Comparison of ENCODE assay signal across 8 mouse cellular contexts in the genomic region with DNA sequence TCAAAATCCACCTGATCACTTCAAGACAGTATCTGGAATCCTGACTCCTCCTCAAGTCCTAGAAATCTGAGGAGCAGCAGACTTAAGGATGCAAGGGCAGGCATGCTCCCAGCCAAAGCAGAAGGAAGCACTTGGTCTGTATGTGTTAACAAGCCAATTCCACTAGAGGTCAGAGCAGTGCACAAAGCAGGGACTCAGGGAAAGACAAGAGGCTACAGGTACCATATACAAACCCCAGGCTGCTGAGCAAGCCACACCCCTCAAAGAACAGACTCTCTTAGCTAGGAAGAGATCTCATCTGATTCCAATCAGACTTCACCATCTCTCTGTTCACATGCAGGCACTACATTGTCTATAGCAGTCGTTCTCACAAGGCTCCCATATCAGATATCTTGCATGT.
DNase-seq lines count a peak whose midpoint lies in the region; ATAC-seq and TF ChIP-seq lines count a peak whose summit lies in the region.

No protein-coding gene starts in this region.

- H3K27ac ChIP-seq in forebrain, embryonic 12.5 days = no peak overlapping the region
- H3K27ac ChIP-seq in forebrain, embryonic 11.5 days (ENCODE audit: low read depth, low read length) = no peak overlapping the region
- H3K27ac ChIP-seq in layer of hippocampus, adult 2 months = no peak overlapping the region
- H3K27ac ChIP-seq in stomach, embryonic 14.5 days (ENCODE audit: low read length) = no peak overlapping the region

- no peak for DNase-seq in forebrain, embryonic 11.5 days (ENCODE audit: low spot score)
- DNase-seq in cerebellum, postnatal 10 days = peak; percentile 71 to 72
- DNase-seq in layer of hippocampus, adult 2 months (ENCODE audit: low spot score in 2 of 2) = peak; percentile 6 to 30
- peak; percentile 34 for DNase-seq in lung, postnatal 25 days (ENCODE audit: low spot score)

- H3K4me3 ChIP-seq in forebrain, embryonic 12.5 days (replicated peaks) = no peak overlapping the region
- no peak overlapping the region for H3K4me3 ChIP-seq in forebrain, embryonic 11.5 days (ENCODE audit: low read depth, low read length)
- no peak overlapping the region for H3K4me3 ChIP-seq in E14TG2a.4 (replicated peaks; ENCODE audit: low read length)
- no peak overlapping the region for H3K4me3 ChIP-seq in layer of hippocampus, adult 2 months
- no peak overlapping the region for H3K4me3 ChIP-seq in stomach, embryonic 14.5 days (ENCODE audit: low read depth, low read length)

- 45% methylated on average over 1 of the region's 1 CpGs for WGBS in forebrain, embryonic 12.5 days
- 41% methylated on average over 1 of the region's 1 CpGs for WGBS in forebrain, embryonic 11.5 days
- WGBS in stomach, embryonic 14.5 days = 42% methylated on average over 1 of the region's 1 CpGs

- no peak overlapping the region for H3K4me2 ChIP-seq in forebrain, embryonic 12.5 days
- H3K4me2 ChIP-seq in forebrain, embryonic 11.5 days (ENCODE audit: low read depth, low read length, severe bottlenecking) = no peak overlapping the region
- no peak overlapping the region for H3K4me2 ChIP-seq in stomach, embryonic 14.5 days (replicated peaks; ENCODE audit: low read depth, low read length)

- no peaks in the 10 kb centered on the region for H3K9me3 ChIP-seq in forebrain, embryonic 12.5 days
- H3K9me3 ChIP-seq in forebrain, embryonic 11.5 days (ENCODE audit: control insufficient read depth, low read length) = no peaks in the 10 kb centered on the region
- no peaks in the 10 kb centered on the region for H3K9me3 ChIP-seq in E14TG2a.4 (ENCODE audit: low read length)
- H3K9me3 ChIP-seq in stomach, embryonic 14.5 days (ENCODE audit: control insufficient read depth, low read depth, low read length) = no peaks in the 10 kb centered on the region

- H3K4me1 ChIP-seq in forebrain, embryonic 12.5 days = no peaks in the 10 kb centered on the region
- no peaks in the 10 kb centered on the region for H3K4me1 ChIP-seq in forebrain, embryonic 11.5 days (replicated peaks; ENCODE audit: control insufficient read depth, insufficient read depth, low read length)
- H3K4me1 ChIP-seq in E14TG2a.4 (replicated peaks; ENCODE audit: low read depth, low read length) = peaks cover 8% of the 10 kb centered on the region
- no peaks in the 10 kb centered on the region for H3K4me1 ChIP-seq in stomach, embryonic 14.5 days (ENCODE audit: control insufficient read depth, insufficient read depth, low read length)

- no peak overlapping the region for H3K9ac ChIP-seq in forebrain, embryonic 12.5 days
- no peak overlapping the region for H3K9ac ChIP-seq in forebrain, embryonic 11.5 days (ENCODE audit: low read length)
- H3K9ac ChIP-seq in stomach, embryonic 14.5 days (replicated peaks; ENCODE audit: low read depth, low read length) = no peak overlapping the region

- peak; percentile 51 for TF ChIP-seq CTCF in E14TG2a.4 (conservative IDR thresholded peaks at IDR 0.05; ENCODE audit: low read length)
- TF ChIP-seq CTCF in layer of hippocampus, adult 2 months (conservative IDR thresholded peaks at IDR 0.05) = peak; percentile 83

- H3K36me3 ChIP-seq in forebrain, embryonic 12.5 days (replicated peaks) = no peaks in the 10 kb centered on the region
- no peaks in the 10 kb centered on the region for H3K36me3 ChIP-seq in forebrain, embryonic 11.5 days (ENCODE audit: control insufficient read depth, insufficient read depth, low read length)
- H3K36me3 ChIP-seq in E14TG2a.4 (ENCODE audit: insufficient read depth, low read length) = no peaks in the 10 kb centered on the region
- H3K36me3 ChIP-seq in stomach, embryonic 14.5 days (ENCODE audit: control insufficient read depth, insufficient read depth, low read length) = no peaks in the 10 kb centered on the region

- peak; percentile 74; the same call in 1 of the 2 replicates for ATAC-seq in forebrain, embryonic 12.5 days (ENCODE audit: low FRiP score)
- ATAC-seq in forebrain, embryonic 11.5 days (replicated peaks; ENCODE audit: low FRiP score) = no peak
- peak; percentile 89 to 96 for ATAC-seq in hematopoietic stem cell, adult 5-6 weeks (replicated peaks in 1 of 2; ENCODE audit: insufficient read depth in 1 of 2, low FRiP score in 2 of 2, low TSS enrichment in 1 of 2, low read depth in 1 of 2, poor library complexity in 2 of 2, severe bottlenecking in 2 of 2)
- ATAC-seq in stomach, embryonic 14.5 days (ENCODE audit: insufficient number of reproducible peaks, insufficient read depth, low FRiP score, low read depth) = 0 out of 2 replicates have a peak, but pooled peaks have one; percentile 49

- no peaks in the 10 kb centered on the region for H3K27me3 ChIP-seq in forebrain, embryonic 12.5 days
- no peaks in the 10 kb centered on the region for H3K27me3 ChIP-seq in forebrain, embryonic 11.5 days (ENCODE audit: control insufficient read depth, insufficient read depth, low read length)
- no peaks in the 10 kb centered on the region for H3K27me3 ChIP-seq in E14TG2a.4 (ENCODE audit: insufficient read depth, low read length)
- H3K27me3 ChIP-seq in stomach, embryonic 14.5 days (ENCODE audit: control insufficient read depth, insufficient read depth, low read length) = no peaks in the 10 kb centered on the region
